Mouse (Mus musculus): ENCODE measurements around the gene Gm3002.
"Not testable (repeated sequence)": the region's sequence is repeated elsewhere in the genome, so short reads cannot be mapped to it uniquely, and the experiment has no call there.

The Gm3002 gene

GRCm38 (mm10) chr14:3809774-3810173, at the start of gene Gm3002:
Gm3002 (plus strand) TSS chr14:3810074.
- not testable (repeated sequence) for DNase-seq

- DNase-seq: not testable (repeated sequence)
Measured at GRCm38 (mm10) chr14:3845945-3846344, 36.1 kb downstream of the Gm3002 start, which contains the start of gene Gm3033. Gm3033 (plus strand) TSS chr14:3846245.

GRCm38 (mm10) chr14:3883872-3884271, 74.0 kb downstream of the Gm3002 start, which contains the start of gene Gm2916:
Gm2916 (plus strand) TSS chr14:3884172.
- DNase-seq: not testable (repeated sequence)

GRCm38 (mm10) chr14:3931456-3931855, 121.6 kb downstream of the Gm3002 start, which contains the start of gene Gm3029:
Gm3029 (plus strand) TSS chr14:3931756.
- not testable (repeated sequence) for DNase-seq

DNA sequence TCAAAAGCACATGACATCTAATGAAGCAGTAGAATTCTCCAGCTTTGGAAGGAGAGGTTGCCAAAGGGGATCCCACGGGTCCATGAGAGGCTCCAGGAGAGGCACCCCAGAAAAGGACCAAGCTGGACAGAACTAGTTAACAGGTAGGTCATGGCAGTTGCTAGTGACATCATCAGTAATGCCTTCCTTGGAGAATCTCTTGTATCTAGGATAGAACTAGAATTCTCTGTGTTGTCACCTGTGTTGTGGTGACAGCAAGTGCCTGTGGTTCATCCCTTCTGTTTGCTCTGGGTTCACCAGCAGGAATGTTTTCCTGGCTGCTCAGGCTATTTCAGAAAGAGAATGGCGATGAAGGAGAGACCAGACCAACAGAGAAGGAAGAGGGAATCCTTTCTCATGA, 153.4 kb downstream of the Gm3002 start, which contains the start of gene Gm3095:
Gene Gm3095, plus strand, starts transcription at position 301 of the 400 bp plus-strand sequence.
- not testable (repeated sequence) for DNase-seq

- DNase-seq: not testable (repeated sequence)
Measured at GRCm38 (mm10) chr14:3998094-3998493, 188.2 kb downstream of the Gm3002 start, which contains the start of gene Gm3099. Gm3099 (plus strand) TSS chr14:3998394.
